Mouse (Mus musculus): ENCODE data around the gene Ccer2.

The Ccer2 gene

GRCm38 (mm10) chr7:28749935-28750334 is 6.0 kb upstream of the Ccer2 start:
- no peak for DNase-seq (ENCODE audit: low spot score)

- DNase-seq (ENCODE audit: low spot score) = no peak
Observed at GRCm38 (mm10) chr7:28758623-28759022, 2.6 kb downstream of the Ccer2 start.

- DNase-seq (ENCODE audit: low spot score) = no peak
Observed at GRCm38 (mm10) chr7:28761907-28762306, 5.9 kb downstream of the Ccer2 start.

- no peak for DNase-seq (ENCODE audit: low spot score)
Observed at GRCm38 (mm10) chr7:28765211-28765610, 9.2 kb downstream of the Ccer2 start.

DNA sequence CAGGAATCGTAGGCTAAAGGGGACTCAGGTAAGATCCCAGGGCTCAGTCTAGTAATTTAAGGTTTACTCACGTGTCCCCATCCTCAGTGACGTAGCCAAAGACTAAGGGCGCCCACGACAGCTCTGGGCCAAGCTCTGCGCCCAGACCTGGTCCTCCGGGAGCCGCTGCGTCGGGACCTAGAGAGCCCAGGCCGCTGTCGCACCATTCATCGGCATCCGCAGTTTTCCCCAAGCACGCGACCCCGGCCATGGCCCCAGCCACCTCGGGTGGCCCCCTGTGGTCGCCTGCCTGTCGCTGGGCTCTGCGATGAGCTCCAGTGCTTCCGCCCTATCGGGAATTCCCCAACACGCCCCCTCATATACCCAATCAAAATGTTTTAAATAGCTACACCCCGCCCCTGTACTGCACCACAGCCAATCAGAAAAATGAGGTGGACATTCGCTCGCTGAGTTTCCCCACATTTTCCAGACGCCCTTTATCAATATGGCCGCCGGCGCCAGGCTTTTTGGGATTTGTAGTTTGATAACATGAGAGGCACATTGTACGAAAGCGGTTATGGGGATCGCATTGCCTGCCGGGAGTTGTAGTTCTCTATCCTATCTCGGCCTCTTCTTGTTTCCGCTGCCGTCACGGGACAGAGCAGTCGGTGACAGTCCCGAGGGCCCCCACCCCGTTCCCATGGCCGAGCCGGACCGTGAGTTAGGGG is 10.4 kb downstream of the Ccer2 start, which contains the start of gene Sirt2:
TSS of gene Sirt2 (plus strand) at position 563 of the 707 bp plus-strand sequence.
- peak; percentile 93 for DNase-seq (ENCODE audit: low spot score)

DNA sequence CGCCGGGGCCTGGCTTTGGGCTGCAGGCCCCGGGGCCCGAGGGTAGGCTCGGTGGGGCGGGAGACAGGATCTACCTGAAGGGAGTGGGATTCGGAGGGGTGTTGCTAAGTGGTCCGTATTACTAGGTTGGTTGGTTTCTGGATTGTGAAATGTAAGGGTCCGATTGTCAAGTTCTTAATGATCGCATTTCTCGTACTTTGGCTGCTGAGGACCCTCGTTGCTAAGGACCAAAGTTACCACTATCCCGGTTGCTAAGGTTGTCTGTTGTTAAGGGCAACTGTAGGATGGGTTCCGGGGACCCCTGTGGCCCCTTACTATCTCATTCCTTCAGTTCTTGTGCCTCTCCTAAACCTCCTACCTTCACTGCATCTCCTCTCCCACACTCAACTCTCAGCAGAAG is 10.9 kb downstream of the Ccer2 start:
- no peak for DNase-seq (ENCODE audit: low spot score)

GRCm38 (mm10) chr7:28767462-28767965 is 11.5 kb downstream of the Ccer2 start, which contains the start of gene Nfkbib:
Nfkbib (minus strand) TSS chr7:28767512.
- no peak for DNase-seq (ENCODE audit: low spot score)

DNA sequence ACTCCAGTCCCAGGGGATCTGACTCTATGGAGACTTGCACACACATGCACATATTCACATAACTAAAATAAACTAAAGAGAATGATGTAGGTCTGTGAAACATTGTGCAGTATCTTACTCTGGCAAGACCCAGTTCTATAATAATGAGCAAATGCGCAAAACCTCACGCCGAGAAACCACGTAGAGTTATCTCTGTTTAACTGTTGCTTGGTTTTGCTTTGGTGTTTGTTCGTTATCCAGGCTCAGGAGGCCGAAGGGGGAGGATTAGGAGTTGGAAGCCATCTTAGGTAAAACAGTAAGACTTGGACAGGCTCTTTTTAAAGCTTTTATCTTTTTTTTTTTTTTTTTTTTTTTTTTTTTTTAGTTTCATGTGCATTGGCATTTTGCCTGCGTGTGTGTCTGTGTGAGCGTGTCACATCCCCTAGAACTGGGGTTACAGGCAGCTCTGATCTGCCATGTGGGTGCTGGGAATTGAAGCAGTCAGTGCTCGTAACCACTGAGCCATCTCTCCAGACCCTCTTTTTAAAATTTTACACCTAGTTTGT is 13.5 kb downstream of the Ccer2 start:
- no peak for DNase-seq (ENCODE audit: low spot score)

GRCm38 (mm10) chr7:28770309-28770708 is 14.3 kb downstream of the Ccer2 start:
- DNase-seq (ENCODE audit: low spot score) = no peak

DNA sequence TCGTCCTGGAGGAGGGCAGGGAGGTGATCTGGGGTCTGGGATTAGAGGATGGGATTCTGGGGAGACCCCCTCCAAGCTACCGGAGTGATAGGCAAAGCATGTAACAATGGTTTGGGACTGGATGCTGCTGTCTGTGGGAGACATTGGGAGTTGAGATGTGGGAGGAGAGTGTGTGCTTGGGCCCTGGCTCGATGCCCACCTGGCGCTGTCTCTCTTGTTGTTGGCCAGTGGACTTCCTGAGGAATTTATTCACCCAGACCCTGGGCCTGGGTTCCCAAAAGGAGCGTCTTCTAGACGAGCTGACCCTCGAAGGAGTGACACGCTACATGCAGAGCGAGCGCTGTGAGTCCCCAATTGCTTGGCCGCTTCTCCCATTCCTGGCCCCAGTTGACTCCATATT is 15.9 kb downstream of the Ccer2 start:
- peak; percentile 25 for DNase-seq (ENCODE audit: low spot score)

GRCm38 (mm10) chr7:28773163-28773562 is 17.2 kb downstream of the Ccer2 start:
- no peak for DNase-seq (ENCODE audit: low spot score)

DNA sequence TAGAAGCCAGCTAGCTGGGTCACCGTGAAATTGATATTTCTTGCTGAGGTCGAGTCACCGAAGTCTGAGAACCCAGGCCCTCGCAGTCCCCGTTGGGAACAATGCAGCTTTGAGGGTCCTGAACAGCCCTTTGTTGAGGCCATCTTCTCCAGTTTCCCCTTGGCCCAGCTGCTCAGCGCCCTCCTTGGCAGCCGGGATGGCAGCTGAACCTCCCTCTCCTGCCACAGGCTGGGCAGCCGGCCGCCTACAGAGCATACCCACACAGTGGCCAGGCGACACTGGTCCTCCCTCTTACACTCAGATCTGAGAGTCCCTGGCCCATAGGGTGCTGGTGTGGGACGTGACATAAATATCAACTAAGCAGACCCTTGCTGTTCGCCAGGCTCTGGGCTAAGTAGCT is 18.2 kb downstream of the Ccer2 start:
- no peak for DNase-seq (ENCODE audit: low spot score)

DNA sequence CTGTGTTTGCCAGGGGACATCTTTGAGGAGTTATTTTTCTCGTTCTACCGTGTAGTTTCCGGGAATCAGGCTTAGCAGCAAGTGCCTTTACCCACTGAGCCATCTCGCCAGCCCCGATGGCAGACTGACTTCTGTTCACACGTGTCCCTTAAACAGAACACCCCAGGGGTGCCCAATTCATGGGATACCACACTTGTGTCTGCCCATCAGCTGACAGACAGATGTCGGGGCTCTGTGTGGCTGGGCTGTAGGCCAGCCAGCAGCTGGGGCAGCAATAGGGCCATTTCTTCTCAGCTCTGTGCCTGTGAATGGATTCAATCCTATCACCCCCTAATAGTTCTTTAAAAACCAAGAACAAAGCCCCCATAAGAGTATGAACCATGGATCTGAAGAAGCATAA is 19.2 kb downstream of the Ccer2 start:
- no peak for DNase-seq (ENCODE audit: low spot score)

DNA sequence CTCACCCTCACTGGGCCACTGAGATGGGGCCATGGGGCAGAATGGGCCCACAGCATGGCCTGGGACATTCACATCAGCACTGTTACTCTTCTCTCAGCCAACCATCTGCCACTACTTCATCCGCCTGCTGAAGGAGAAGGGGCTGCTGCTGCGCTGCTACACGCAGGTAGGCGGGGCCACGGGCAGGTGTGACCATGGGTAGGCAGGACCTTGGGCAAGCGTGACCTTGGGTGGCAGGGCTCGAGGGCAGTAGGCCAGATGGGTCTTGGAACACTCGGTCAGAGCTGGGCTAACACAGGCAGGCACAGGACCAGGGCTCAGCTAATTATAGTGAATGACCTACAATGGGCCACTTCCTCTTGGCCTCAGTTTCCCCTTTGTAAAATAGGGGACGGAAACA is 22.9 kb downstream of the Ccer2 start:
- no peak for DNase-seq (ENCODE audit: low spot score)

DNA sequence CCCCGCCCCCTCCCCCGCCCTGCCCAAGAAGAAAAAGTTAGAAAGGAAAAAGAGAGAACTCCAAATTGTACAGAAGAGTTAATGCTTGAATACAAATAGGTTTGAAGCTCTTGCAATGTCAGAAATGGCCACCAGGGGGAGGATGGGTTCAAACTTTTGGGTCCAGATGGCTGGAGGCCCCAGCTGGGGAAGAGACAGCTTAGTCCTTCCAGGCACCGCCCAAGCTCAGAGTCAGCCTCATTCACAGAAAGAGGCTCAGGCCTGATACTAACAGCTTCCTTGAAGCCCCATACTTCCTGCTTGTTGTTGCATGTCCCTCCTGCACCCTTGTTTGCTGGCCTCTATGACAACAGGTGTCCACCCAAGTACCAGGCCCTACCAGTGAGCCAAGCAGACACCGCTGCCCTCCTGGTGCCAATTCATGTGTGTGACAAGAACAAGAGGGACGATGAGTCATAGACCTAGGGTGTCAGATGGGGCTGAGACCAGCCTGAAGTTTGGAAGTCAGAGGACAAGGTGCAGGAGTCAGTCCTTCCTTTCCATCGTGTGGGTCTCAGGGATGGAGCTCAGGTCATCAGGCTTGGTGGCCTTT is 24.2 kb downstream of the Ccer2 start:
- peak; percentile 74 for DNase-seq (ENCODE audit: low spot score)

DNA sequence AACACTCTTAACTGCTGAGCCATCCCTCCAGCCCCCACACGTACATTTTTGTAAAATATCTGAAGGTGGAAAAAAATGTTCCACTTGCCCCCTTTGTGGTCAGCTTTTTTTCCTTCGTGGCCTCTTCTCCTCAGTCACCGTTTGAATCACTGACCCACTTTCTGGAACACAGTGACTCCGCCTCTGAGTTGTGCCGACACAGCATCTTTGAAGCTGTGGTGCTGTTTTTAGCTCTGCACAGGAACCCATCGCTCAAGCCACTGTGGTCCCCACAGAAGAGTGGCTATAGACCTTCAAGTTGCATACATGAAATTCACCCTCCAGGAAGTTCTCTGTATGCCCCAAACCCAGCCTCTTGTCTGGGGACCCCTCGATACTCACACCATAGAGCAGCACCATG is 24.9 kb downstream of the Ccer2 start:
- no peak for DNase-seq (ENCODE audit: low spot score)

DNA sequence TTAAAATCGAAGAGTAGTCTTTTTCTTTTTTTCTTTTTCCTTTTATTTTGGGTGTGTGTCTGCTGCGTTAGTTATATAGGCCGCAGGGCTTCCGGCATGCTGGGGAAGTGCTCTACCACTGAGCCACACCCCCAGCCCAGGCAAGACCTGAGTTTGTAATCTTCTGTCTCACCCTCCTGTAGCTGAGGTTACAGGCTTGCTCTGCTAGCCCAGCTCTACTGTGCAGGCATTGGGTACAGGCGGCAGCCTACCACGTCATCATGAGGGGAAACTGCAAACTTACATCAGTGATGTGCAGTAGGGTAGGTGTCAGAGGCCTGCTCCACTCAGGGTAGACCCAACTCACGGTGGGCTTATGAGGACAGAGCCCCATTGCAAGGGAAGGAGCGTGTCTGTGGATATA is 25.3 kb downstream of the Ccer2 start:
- DNase-seq (ENCODE audit: low spot score) = no peak

DNA sequence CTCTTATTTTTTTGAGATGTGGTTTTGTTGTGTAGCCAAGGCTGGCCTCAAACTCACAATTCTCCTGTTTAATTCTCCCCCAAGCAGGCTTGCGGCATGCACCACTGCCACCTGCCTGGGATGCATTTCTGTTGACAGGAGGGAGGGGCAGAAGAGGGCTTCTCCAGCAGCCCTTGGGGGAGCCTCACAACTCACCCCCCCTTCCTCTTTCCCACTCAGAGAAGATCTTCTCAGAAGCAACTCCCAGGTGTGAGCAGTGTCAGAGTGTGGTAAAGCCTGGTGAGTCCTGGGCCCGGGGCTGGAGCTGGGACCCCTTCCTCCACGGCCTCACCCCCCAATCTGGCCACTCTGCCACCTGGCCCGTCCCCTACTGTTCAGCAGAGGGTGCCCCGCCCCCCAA is 29.2 kb downstream of the Ccer2 start:
- no peak for DNase-seq (ENCODE audit: low spot score)

DNA sequence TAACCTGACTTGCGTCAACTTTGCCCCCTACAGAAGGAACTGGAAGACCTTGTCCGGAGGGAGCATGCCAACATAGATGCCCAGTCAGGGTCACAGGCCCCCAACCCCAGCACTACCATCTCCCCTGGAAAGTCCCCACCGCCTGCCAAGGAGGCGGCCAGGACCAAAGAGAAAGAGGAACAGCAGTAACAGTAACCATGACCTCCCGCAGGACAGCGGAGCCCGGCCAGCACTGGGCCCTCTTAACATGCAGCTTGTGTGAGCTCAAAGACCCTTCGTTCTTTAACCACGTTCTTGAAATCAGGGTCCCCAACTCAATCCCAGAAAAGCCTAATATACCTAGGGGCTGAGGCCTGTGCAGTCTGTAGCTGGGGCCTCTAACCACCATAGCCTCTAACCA is 31.9 kb downstream of the Ccer2 start:
- DNase-seq (ENCODE audit: low spot score) = no peak

- DNase-seq (ENCODE audit: low spot score) = no peak
Observed at GRCm38 (mm10) chr7:28788307-28789195, 32.6 kb downstream of the Ccer2 start, which contains the start of gene Rinl. Rinl (plus strand) TSS chr7:28788969.

GRCm38 (mm10) chr7:28789235-28789634 is 33.3 kb downstream of the Ccer2 start:
- DNase-seq (ENCODE audit: low spot score) = no peak

Data from ovary, postnatal 36 days (tissue).